Mouse (Mus musculus): ENCODE data around the gene Col12a1. TPM values are rescaled to one million over a fixed set of nuclear protein-coding genes. Genes with fewer than 3 reads are reported as not detected.
A peak's percentile ranks its signal among the peaks of the same experiment; 100 is the strongest.

The Col12a1 gene
- polyA plus RNA-seq, 1 experiment = 17.7 TPM

DNA sequence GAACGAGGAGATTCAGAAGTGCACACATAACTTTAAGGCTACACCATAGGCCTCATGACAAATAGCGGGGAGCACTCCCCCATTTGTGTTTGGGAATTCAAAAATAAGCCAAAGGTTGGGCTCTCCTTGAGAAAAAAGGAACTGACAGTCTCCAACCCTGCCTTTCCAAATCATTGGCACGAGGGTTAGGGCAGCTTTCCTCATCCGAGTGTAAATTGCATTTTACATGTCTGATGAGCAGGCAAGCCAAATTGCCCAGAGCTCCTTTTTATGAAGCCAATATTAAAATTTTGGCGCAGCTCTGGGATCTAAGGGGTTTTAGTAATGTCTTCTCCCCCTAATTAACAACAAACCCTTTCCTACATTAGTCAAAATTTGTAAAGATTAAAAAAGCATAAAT, 2.1 kb downstream of the Col12a1 start:
- no peaks in the 10 kb centered on the region for H3K36me3 ChIP-seq (ENCODE audit: control insufficient read depth, insufficient read depth)
- peak overlapping the region; percentile 35 for H3K4me3 ChIP-seq
- TF ChIP-seq TCF3 (IDR thresholded peaks at IDR 0.05; ENCODE audit: insufficient read length, low read depth) (no peak), MYOD1 (IDR thresholded peaks at IDR 0.05; ENCODE audit: control insufficient read depth in 1 of 3, insufficient read length in 2 of 3, low read depth in 2 of 3) (no peak), SRF (IDR thresholded peaks at IDR 0.05; ENCODE audit: control insufficient read depth, insufficient read length, low read depth) (no peak), TCF12 (IDR thresholded peaks at IDR 0.05; ENCODE audit: insufficient read depth, poor library complexity, severe bottlenecking) (no peak), POLR2A (IDR thresholded peaks at IDR 0.05; ENCODE audit: insufficient read length, low read depth) (no peak), REST (IDR thresholded peaks at IDR 0.05; ENCODE audit: insufficient read depth, insufficient read length) (no peak), MAX (IDR thresholded peaks at IDR 0.05; ENCODE audit: low read depth) (no peak), POLR2AphosphoS2 (IDR thresholded peaks at IDR 0.05; ENCODE audit: insufficient read length, low read depth) (no peak), CEBPB (IDR thresholded peaks at IDR 0.05; ENCODE audit: insufficient read depth, poor library complexity, severe bottlenecking) (no peak), USF1 (IDR thresholded peaks at IDR 0.05; ENCODE audit: low read depth) (no peak), MYOG (IDR thresholded peaks at IDR 0.05; ENCODE audit: control insufficient read depth in 1 of 3, insufficient read depth in 1 of 3, insufficient read length in 2 of 3, low read depth in 2 of 3) (no peak), E2F4 (IDR thresholded peaks at IDR 0.05; ENCODE audit: insufficient read depth) (no peak)
- H3K27me3 ChIP-seq (ENCODE audit: control insufficient read depth, insufficient read depth, insufficient read length) = no peaks in the 10 kb centered on the region
- H3K79me2 ChIP-seq (ENCODE audit: control insufficient read depth, insufficient read depth) = no peaks in the 10 kb centered on the region
- peak overlapping the region; percentile 71 for H3K4me2 ChIP-seq (ENCODE audit: low read depth)
- H3ac ChIP-seq (ENCODE audit: control insufficient read depth, insufficient read length) = no peak overlapping the region

DNA sequence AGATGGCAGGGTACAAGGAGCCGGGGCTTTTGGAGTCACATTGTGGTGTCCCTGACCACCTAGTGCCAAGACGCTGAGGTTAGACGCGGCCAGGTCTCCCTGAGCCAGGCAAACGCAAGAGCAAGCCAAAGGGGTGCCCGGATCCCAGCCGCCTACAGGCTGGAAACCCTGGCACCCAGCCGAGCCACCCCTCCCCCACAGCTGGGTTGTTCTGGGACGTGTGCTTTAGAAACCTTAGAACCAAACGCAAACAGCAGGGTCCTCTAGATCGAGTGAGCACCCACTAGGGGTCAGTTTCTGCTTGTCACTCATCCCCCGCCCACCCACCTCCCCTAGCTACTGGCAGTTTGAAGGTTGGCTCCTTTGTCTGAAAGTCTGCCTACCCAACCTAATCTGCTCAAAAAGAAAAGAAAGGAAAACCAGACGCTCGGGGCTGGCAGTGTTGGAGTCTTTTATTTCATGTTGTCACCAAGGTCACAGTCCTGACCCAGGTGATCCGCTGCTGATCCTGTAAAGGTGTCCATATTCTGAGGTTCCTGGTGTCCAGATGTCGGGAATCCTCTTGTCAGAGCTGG, 4.1 kb downstream of the Col12a1 start:
- Histone ChIP-seq H3K4me3 (peak overlapping the region; percentile 17), H3K4me2 (ENCODE audit: low read depth) (peak overlapping the region; percentile 64), H3K27me3 (ENCODE audit: control insufficient read depth, insufficient read depth, insufficient read length) (no peaks in the 10 kb centered on the region), H3ac (ENCODE audit: control insufficient read depth, insufficient read length) (no peak overlapping the region), H3K79me2 (ENCODE audit: control insufficient read depth, insufficient read depth) (no peaks in the 10 kb centered on the region), H3K36me3 (ENCODE audit: control insufficient read depth, insufficient read depth) (no peaks in the 10 kb centered on the region)
- no peak for TF ChIP-seq REST (IDR thresholded peaks at IDR 0.05; ENCODE audit: insufficient read depth, insufficient read length)
- no peak for TF ChIP-seq TCF3 (IDR thresholded peaks at IDR 0.05; ENCODE audit: insufficient read length, low read depth)
- TF ChIP-seq E2F4 (IDR thresholded peaks at IDR 0.05; ENCODE audit: insufficient read depth) = no peak
- TF ChIP-seq MYOG (IDR thresholded peaks at IDR 0.05; ENCODE audit: control insufficient read depth in 1 of 3, insufficient read depth in 1 of 3, insufficient read length in 2 of 3, low read depth in 2 of 3) = no peak
- TF ChIP-seq USF1 (IDR thresholded peaks at IDR 0.05; ENCODE audit: low read depth) = no peak
- TF ChIP-seq TCF12 (IDR thresholded peaks at IDR 0.05; ENCODE audit: insufficient read depth, poor library complexity, severe bottlenecking) = no peak
- no peak for TF ChIP-seq CEBPB (IDR thresholded peaks at IDR 0.05; ENCODE audit: insufficient read depth, poor library complexity, severe bottlenecking)
- no peak for TF ChIP-seq POLR2A (IDR thresholded peaks at IDR 0.05; ENCODE audit: insufficient read length, low read depth)
- no peak for TF ChIP-seq POLR2AphosphoS2 (IDR thresholded peaks at IDR 0.05; ENCODE audit: insufficient read length, low read depth)
- TF ChIP-seq MYOD1 (IDR thresholded peaks at IDR 0.05; ENCODE audit: control insufficient read depth in 1 of 3, insufficient read length in 2 of 3, low read depth in 2 of 3) = no peak
- TF ChIP-seq MAX (IDR thresholded peaks at IDR 0.05; ENCODE audit: low read depth) = no peak
- no peak for TF ChIP-seq SRF (IDR thresholded peaks at IDR 0.05; ENCODE audit: control insufficient read depth, insufficient read length, low read depth)

DNA sequence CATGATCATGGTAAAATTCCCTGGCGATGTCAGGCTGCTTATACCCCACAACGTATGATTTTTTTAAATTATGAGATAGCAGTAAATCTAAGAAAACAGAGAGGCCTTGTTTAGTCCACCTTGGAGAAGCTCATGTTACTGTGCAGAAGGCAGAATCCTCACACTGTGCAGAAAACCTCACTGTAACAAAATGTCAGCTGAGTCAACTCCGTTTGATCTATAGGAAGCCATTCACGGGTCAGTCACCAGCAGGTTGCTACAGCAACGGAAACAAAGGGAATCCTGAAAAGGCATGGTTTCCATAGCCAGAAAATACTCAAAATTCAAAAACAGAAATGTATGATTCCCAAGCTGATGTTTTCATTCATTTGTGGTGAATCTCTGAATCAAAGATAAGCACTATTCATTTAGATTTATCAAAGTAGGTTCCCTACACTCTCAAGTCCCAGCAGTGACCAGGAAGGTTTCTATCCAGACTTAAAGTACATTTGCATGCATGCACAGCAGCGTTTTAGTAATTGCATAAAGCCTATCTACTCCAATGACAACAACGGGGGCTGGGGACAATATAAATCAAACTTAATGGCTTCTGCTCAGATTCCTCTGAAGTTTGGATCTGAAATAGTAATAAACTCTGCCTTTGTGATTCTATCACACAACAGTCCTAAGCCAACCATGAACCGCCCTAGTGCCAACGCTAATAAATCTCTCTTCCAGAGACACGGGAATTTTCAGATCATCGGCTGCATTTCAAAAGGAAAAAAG, 28.7 kb downstream of the Col12a1 start:
- TF ChIP-seq TCF12 (IDR thresholded peaks at IDR 0.05; ENCODE audit: insufficient read depth, poor library complexity, severe bottlenecking) (no peak), MYOD1 (IDR thresholded peaks at IDR 0.05; ENCODE audit: control insufficient read depth in 1 of 3, insufficient read length in 2 of 3, low read depth in 2 of 3) (no peak)
- Histone ChIP-seq H3ac (ENCODE audit: control insufficient read depth, insufficient read length) (no peak overlapping the region), H3K27me3 (ENCODE audit: control insufficient read depth, insufficient read depth, insufficient read length) (no peaks in the 10 kb centered on the region)

DNA sequence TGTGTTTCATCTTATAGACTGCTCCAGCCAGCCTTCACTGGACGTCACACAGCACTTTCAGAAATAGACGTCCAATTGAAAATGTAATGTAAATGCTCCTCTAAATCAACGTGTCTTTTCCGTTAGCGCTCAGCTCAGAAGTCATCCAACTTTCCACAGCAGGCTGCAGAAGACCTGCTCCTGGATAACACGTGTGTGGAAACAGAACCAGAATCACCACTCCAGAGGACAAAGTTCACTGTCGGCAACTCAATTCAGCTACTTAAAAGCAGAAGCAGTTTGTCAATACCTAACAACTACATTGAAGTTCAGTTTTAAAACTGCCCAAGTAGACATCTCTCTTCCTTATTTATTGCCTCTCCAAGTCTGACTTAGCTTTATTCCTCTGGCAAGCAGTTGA, 29.3 kb downstream of the Col12a1 start:
- Histone ChIP-seq H3ac (ENCODE audit: control insufficient read depth, insufficient read length) (no peak overlapping the region), H3K36me3 (ENCODE audit: control insufficient read depth, insufficient read depth) (peaks cover 6% of the 10 kb centered on the region), H3K4me2 (ENCODE audit: low read depth) (no peak overlapping the region), H3K4me3 (no peak overlapping the region), H3K79me2 (ENCODE audit: control insufficient read depth, insufficient read depth) (no peaks in the 10 kb centered on the region), H3K27me3 (ENCODE audit: control insufficient read depth, insufficient read depth, insufficient read length) (no peaks in the 10 kb centered on the region)
- no peak for TF ChIP-seq SRF (IDR thresholded peaks at IDR 0.05; ENCODE audit: control insufficient read depth, insufficient read length, low read depth)
- TF ChIP-seq MYOG (IDR thresholded peaks at IDR 0.05; ENCODE audit: control insufficient read depth in 1 of 3, insufficient read depth in 1 of 3, insufficient read length in 2 of 3, low read depth in 2 of 3) = no peak
- TF ChIP-seq E2F4 (IDR thresholded peaks at IDR 0.05; ENCODE audit: insufficient read depth) = no peak
- TF ChIP-seq TCF3 (IDR thresholded peaks at IDR 0.05; ENCODE audit: insufficient read length, low read depth) = no peak
- no peak for TF ChIP-seq MAX (IDR thresholded peaks at IDR 0.05; ENCODE audit: low read depth)
- no peak for TF ChIP-seq TCF12 (IDR thresholded peaks at IDR 0.05; ENCODE audit: insufficient read depth, poor library complexity, severe bottlenecking)
- no peak for TF ChIP-seq REST (IDR thresholded peaks at IDR 0.05; ENCODE audit: insufficient read depth, insufficient read length)

More for the DNA sequence above, 28.7 kb downstream of the Col12a1 start:
- Histone ChIP-seq H3K4me3 (no peak overlapping the region), H3K4me2 (ENCODE audit: low read depth) (no peak overlapping the region), H3K79me2 (ENCODE audit: control insufficient read depth, insufficient read depth) (no peaks in the 10 kb centered on the region), H3K36me3 (ENCODE audit: control insufficient read depth, insufficient read depth) (peaks cover 6% of the 10 kb centered on the region)

DNA sequence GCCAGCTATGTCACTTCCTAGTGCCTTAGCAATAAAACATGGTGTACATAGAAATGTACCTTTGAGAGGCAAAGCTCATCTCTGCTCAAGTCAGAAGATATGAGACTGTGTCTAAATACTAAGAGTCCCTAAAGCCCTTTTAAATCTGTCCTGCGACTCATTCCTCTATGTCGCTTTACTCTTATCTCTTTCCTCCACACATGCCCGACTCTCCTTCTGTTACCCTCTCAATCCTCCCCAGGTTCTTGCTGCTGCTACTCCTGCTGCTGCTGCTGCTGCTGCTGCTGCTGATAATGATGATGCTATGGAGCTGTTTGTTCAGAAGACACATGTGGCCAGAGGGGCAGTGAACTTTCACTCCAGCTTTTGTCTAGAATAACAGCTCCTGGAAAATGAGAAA, 31.4 kb downstream of the Col12a1 start:
- Histone ChIP-seq H3K4me2 (ENCODE audit: low read depth) (no peak overlapping the region), H3K79me2 (ENCODE audit: control insufficient read depth, insufficient read depth) (no peaks in the 10 kb centered on the region), H3ac (ENCODE audit: control insufficient read depth, insufficient read length) (no peak overlapping the region), H3K27me3 (ENCODE audit: control insufficient read depth, insufficient read depth, insufficient read length) (no peaks in the 10 kb centered on the region), H3K4me3 (no peak overlapping the region), H3K36me3 (ENCODE audit: control insufficient read depth, insufficient read depth) (peaks cover 2% of the 10 kb centered on the region)
- TF ChIP-seq REST (IDR thresholded peaks at IDR 0.05; ENCODE audit: insufficient read depth, insufficient read length) (no peak), MYOG (IDR thresholded peaks at IDR 0.05; ENCODE audit: control insufficient read depth in 1 of 3, insufficient read depth in 1 of 3, insufficient read length in 2 of 3, low read depth in 2 of 3) (no peak), CEBPB (IDR thresholded peaks at IDR 0.05; ENCODE audit: insufficient read depth, poor library complexity, severe bottlenecking) (no peak), SRF (IDR thresholded peaks at IDR 0.05; ENCODE audit: control insufficient read depth, insufficient read length, low read depth) (no peak), TCF3 (IDR thresholded peaks at IDR 0.05; ENCODE audit: insufficient read length, low read depth) (no peak), E2F4 (IDR thresholded peaks at IDR 0.05; ENCODE audit: insufficient read depth) (no peak)
